Mouse (Mus musculus): ENCODE measurements around the gene Lect2.

- TF ChIP-seq CTCF (IDR thresholded peaks at IDR 0.05; ENCODE audit: control insufficient read depth, insufficient read depth, insufficient read length) (no peak), MYOD1 (IDR thresholded peaks at IDR 0.05; ENCODE audit: control insufficient read depth, insufficient read length, low read depth) (no peak), USF1 (IDR thresholded peaks at IDR 0.05; ENCODE audit: low read depth) (no peak)
Measured at GRCm38 (mm10) chr13:56516311-56516710, 32.0 kb downstream of the Lect2 start.

Data from C2C12 (cell line).